In the genomic region with DNA sequence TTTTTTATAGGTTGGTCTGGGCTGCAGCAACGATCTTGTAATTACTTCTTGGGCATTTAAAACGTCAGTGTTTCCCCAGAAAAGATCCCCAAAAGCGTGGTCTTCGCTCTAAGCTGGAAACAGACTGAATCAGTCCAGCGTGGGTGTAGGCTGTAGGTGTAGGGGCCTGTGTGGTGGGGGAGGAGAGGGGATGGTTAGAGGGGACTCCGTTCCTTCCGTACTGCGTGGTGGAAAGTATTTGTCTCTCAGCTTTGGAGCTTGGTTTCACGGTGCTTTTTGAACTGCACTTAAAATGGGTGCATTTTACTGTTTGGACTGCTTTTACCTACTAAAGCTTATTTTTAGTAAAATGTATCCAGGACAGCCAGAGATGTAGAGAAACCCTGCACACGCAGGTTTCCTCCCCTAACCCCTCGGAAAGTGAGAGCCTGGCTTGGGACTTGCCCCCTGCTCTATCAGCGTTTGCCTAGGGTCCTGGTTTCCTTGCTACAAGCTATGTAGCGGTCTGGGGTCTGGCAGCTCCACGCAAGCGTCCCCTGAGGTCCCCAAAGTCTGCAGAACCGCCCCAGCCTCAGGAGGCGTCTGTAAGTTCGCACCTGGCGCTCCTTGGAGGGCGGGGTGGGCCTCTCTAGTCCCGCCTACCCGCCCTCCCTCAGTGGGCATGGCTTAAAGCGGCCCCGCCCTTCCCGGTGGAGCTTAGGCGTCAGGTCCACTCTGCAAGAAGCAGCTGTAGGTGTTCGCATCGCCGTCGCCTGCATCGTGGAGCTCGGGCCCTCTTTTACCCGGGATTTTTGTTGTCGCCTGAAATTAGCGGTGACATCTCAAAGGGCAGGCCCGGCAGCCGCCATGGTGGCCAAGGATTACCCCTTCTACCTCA, we compare ENCODE assay signal across 8 mouse cellular contexts.
DNase-seq lines count a peak whose midpoint lies in the region; ATAC-seq and TF ChIP-seq lines count a peak whose summit lies in the region.

No protein-coding gene starts in this region.

- no peaks in the 10 kb centered on the region for H3K9me3 ChIP-seq in hindbrain, embryonic 16.5 days (ENCODE audit: control insufficient read depth, low read length)

- WGBS in hindbrain, embryonic 16.5 days: 3% methylated on average over 37 of the region's 37 CpGs

- no peaks in the 10 kb centered on the region for H3K36me3 ChIP-seq in hindbrain, embryonic 16.5 days (ENCODE audit: control insufficient read depth, insufficient read depth, low read length)

- peak; percentile 89 for DNase-seq in gastrocnemius, adult 2 months
- DNase-seq in left cerebral cortex, adult 11 months (ENCODE audit: low spot score): peak; percentile 71
- peak; percentile 87 for DNase-seq in lung, postnatal 25 days (ENCODE audit: low spot score)
- DNase-seq in retina, adult 2 months (ENCODE audit: low read depth, low spot score): peak; percentile 64
- DNase-seq in thymus, postnatal 14 days: peak; percentile 95

- peak overlapping the region; percentile 74 for H3K27ac ChIP-seq in gastrocnemius, adult 2 months
- no peak overlapping the region for H3K27ac ChIP-seq in hindbrain, embryonic 16.5 days (ENCODE audit: low read depth, low read length)

- peak; percentile 77 for ATAC-seq in activated CD4-positive, CD25-positive, alpha-beta regulatory T cell, adult 4 months
- peak; percentile 91 for ATAC-seq in common myeloid progenitor, adult 5-6 weeks (replicated peaks; ENCODE audit: low read depth, poor library complexity, severe bottlenecking)
- ATAC-seq in hindbrain, embryonic 16.5 days: peak; percentile 94

- peak overlapping the region; percentile 98 for H3K4me2 ChIP-seq in hindbrain, embryonic 16.5 days (ENCODE audit: low read length)

- peaks cover 5% of the 10 kb centered on the region; the same call in 1 of the 2 replicates for H3K27me3 ChIP-seq in hindbrain, embryonic 16.5 days (replicated peaks; ENCODE audit: control insufficient read depth, insufficient read depth, low read length)

- intact Hi-C loops in gastrocnemius, adult 2 months (cut with DNase I): loop anchor here (5.0 kb wide), 2 partner anchors 77 to 148 kb away; no protein-coding TSS in a partner anchor

- peaks cover 4% of the 10 kb centered on the region for H3K4me1 ChIP-seq in hindbrain, embryonic 16.5 days (ENCODE audit: control insufficient read depth, insufficient read depth, low read depth, low read length)

- peak overlapping the region; percentile 88 for H3K4me3 ChIP-seq in gastrocnemius, adult 2 months
- peak overlapping the region; percentile 69 for H3K4me3 ChIP-seq in hindbrain, embryonic 16.5 days (ENCODE audit: low read length)

- TF ChIP-seq CTCF in gastrocnemius, adult 2 months (IDR thresholded peaks at IDR 0.05): no peak

- peak overlapping the region; percentile 75 for H3K9ac ChIP-seq in hindbrain, embryonic 16.5 days (ENCODE audit: low read depth, low read length)
